Mouse (Mus musculus): Measurements from ENCODE around the gene Zfp768. TPM values are rescaled to one million over a fixed set of nuclear protein-coding genes. Genes with fewer than 3 reads are reported as not detected.
"Not testable (repeated sequence)": the region's sequence is repeated elsewhere in the genome, so short reads cannot be mapped to it uniquely, and the experiment has no call there.

Zfp768 gene
- polyA plus RNA-seq, 1 experiment from 2014 or later: 16.3 TPM

DNA sequence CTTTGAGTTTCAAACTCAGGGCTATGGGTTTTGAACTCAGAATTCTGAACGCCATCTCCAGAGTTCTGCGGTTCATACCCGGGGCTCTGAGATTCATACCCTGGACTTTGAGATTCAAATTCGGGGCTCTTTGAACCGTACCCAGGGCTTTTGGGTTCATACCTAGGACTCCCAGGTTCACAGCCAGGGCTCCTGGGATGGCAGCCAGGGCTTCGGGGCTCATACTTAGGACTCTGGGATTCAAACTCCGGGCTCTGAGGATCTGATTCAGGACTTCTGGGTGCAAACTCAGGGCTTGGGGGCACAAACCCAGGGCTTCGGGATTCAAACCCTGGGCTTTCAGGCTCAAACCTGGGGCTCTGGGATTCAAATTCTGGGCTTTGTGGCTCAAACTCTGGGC lies 1.0 kb downstream of the Zfp768 start:
- H3K4me3 ChIP-seq (ENCODE audit: low read depth, low read length): peak overlapping the region; percentile 91
- H3K9ac ChIP-seq (ENCODE audit: low read depth, low read length): peak overlapping the region; percentile 94
- H3K4me1 ChIP-seq (ENCODE audit: control insufficient read depth, insufficient read depth, low read length): peaks cover 16% of the 10 kb centered on the region
- WGBS: 92% methylated on average over 8 of the region's 8 CpGs
- H3K27ac ChIP-seq (ENCODE audit: low read length): no peak overlapping the region
- H3K4me2 ChIP-seq (ENCODE audit: low read length): peak overlapping the region; percentile 79
- no peak for ATAC-seq
- no peaks in the 10 kb centered on the region for H3K9me3 ChIP-seq (replicated peaks; ENCODE audit: control insufficient read depth, low read length, poor library complexity, severe bottlenecking)
- no peaks in the 10 kb centered on the region for H3K27me3 ChIP-seq (ENCODE audit: control insufficient read depth, insufficient read depth, low read depth, low read length)
- peaks cover 9% of the 10 kb centered on the region for H3K36me3 ChIP-seq (ENCODE audit: control insufficient read depth, insufficient read depth, low read length)

DNA sequence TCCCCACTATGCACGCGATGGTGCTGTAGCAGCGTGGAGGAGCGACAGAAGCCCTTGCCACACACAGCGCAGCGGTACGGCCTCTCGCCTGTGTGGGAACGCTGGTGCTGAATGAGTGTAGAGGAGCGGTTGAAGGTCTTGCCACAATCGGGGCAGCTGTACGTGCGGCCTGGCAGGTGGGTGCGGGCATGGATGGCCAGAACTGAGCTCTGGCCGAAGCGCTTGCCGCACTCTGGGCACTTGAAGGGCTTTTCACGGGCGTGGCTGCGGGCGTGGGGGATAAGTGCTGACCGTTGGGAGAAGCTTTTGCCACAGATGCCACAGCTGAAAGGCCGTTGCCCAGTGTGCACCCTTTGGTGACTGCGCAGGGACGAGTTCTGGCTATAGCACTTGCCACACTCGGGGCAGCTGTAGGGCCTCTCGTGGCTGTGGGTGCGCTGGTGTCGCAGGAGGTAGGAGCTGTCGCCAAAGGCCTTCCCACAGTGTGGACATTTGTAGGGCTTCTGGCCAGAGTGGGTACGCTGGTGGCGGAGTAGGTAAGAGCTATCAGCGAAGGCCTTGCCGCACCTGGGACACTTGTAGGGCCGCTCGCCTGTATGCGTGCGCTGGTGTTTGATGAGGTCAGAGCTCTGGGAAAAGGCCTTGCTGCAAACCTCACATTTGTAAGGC lies 1.9 kb downstream of the Zfp768 start:
- no peak overlapping the region for H3K4me3 ChIP-seq (ENCODE audit: low read depth, low read length)
- no peak overlapping the region for H3K27ac ChIP-seq (ENCODE audit: low read length)
- WGBS: 97% methylated on average over 38 of the region's 38 CpGs
- peaks cover 9% of the 10 kb centered on the region for H3K36me3 ChIP-seq (ENCODE audit: control insufficient read depth, insufficient read depth, low read length)
- no peaks in the 10 kb centered on the region for H3K27me3 ChIP-seq (ENCODE audit: control insufficient read depth, insufficient read depth, low read depth, low read length)
- H3K4me1 ChIP-seq (ENCODE audit: control insufficient read depth, insufficient read depth, low read length): peaks cover 16% of the 10 kb centered on the region
- no peak overlapping the region for H3K4me2 ChIP-seq (ENCODE audit: low read length)
- H3K9me3 ChIP-seq (replicated peaks; ENCODE audit: control insufficient read depth, low read length, poor library complexity, severe bottlenecking): no peaks in the 10 kb centered on the region
- no peak overlapping the region for H3K9ac ChIP-seq (ENCODE audit: low read depth, low read length)
- ATAC-seq: no peak

DNA sequence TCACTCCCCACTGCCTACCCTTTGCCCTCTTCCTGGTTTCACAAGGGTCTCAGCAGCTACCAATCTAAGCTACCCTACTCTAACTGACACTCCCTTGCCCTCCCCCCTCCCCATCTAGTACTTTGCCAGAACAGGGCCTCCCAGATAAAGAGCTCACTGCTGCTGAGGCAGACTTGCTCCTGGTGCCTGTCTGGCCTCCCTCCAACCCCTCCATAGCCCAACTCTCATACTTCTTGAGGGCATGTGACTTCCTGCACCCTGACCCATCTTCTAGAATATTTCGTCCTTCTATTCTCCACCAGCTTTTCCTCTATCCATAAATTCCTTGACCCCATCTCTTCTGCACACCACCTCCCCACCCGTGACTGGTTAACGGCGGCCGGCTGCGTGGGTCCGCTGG lies 2.5 kb downstream of the Zfp768 start:
- 93% methylated on average over 7 of the region's 7 CpGs for WGBS
- H3K9me3 ChIP-seq (replicated peaks; ENCODE audit: control insufficient read depth, low read length, poor library complexity, severe bottlenecking): no peaks in the 10 kb centered on the region
- H3K27ac ChIP-seq (ENCODE audit: low read length): no peak overlapping the region
- no peaks in the 10 kb centered on the region for H3K27me3 ChIP-seq (ENCODE audit: control insufficient read depth, insufficient read depth, low read depth, low read length)
- ATAC-seq: no peak
- H3K9ac ChIP-seq (ENCODE audit: low read depth, low read length): no peak overlapping the region
- H3K4me1 ChIP-seq (ENCODE audit: control insufficient read depth, insufficient read depth, low read length): peaks cover 16% of the 10 kb centered on the region
- no peak overlapping the region for H3K4me2 ChIP-seq (ENCODE audit: low read length)
- no peak overlapping the region for H3K4me3 ChIP-seq (ENCODE audit: low read depth, low read length)
- peaks cover 9% of the 10 kb centered on the region for H3K36me3 ChIP-seq (ENCODE audit: control insufficient read depth, insufficient read depth, low read length)

DNA sequence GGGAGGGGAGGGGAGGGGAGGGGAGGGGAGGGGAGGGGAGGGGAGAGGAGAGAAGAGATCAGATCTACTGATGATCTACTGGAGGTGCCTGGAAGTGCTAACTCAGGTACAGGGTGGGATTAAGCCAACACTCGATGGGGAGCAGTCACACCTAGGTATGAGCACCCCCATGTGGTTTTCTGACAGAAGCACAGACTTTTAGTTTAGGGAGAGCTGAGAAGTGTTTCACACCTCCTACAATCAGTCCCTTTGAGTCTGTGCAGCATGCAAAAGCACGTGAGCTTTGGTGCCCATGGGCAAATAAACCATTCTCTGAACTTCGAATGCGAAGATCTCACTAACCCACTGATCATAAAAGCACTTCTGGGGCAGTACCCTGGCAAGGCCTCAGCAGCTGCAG lies 3.1 kb downstream of the Zfp768 start:
- ATAC-seq: no peak
- H3K4me3 ChIP-seq (ENCODE audit: low read depth, low read length): no peak overlapping the region
- H3K36me3 ChIP-seq (ENCODE audit: control insufficient read depth, insufficient read depth, low read length): peaks cover 9% of the 10 kb centered on the region
- H3K9ac ChIP-seq (ENCODE audit: low read depth, low read length): no peak overlapping the region
- H3K27ac ChIP-seq (ENCODE audit: low read length): no peak overlapping the region
- no peaks in the 10 kb centered on the region for H3K9me3 ChIP-seq (replicated peaks; ENCODE audit: control insufficient read depth, low read length, poor library complexity, severe bottlenecking)
- WGBS: 74% methylated on average over 4 of the region's 4 CpGs
- no peaks in the 10 kb centered on the region for H3K27me3 ChIP-seq (ENCODE audit: control insufficient read depth, insufficient read depth, low read depth, low read length)
- H3K4me1 ChIP-seq (ENCODE audit: control insufficient read depth, insufficient read depth, low read length): peaks cover 16% of the 10 kb centered on the region
- H3K4me2 ChIP-seq (ENCODE audit: low read length): no peak overlapping the region

DNA sequence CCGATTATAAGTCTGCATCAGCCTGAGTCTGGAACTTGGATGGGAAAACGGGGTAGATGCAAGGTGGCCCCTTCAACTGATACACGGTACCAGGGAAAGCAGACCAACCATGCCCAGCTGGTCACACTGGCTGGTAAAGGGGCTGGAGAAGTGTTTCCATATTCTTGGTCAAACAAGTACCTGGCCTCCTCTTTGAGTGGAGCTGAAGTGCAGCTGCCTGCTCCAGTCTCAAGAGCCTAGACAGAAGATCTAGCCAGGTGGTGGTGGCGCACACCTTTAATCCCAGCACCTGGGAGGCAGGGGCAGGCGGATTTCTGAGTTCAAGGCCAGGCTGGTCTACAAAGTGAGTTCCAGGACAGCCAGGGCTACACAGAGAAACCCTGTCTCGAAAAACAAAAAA lies 3.5 kb downstream of the Zfp768 start:
- H3K27ac ChIP-seq (ENCODE audit: low read length); H3K27me3 ChIP-seq (ENCODE audit: control insufficient read depth, insufficient read depth, low read depth, low read length); H3K4me2 ChIP-seq (ENCODE audit: low read length); H3K9me3 ChIP-seq (replicated peaks; ENCODE audit: control insufficient read depth, low read length, poor library complexity, severe bottlenecking); ATAC-seq; H3K4me3 ChIP-seq (ENCODE audit: low read depth, low read length); H3K36me3 ChIP-seq (ENCODE audit: control insufficient read depth, insufficient read depth, low read length); H3K9ac ChIP-seq (ENCODE audit: low read depth, low read length): not testable (repeated sequence)
- H3K4me1 ChIP-seq (ENCODE audit: control insufficient read depth, insufficient read depth, low read length): peaks cover 12% of the 10 kb centered on the region
- 93% methylated on average over 6 of the region's 6 CpGs for WGBS

DNA sequence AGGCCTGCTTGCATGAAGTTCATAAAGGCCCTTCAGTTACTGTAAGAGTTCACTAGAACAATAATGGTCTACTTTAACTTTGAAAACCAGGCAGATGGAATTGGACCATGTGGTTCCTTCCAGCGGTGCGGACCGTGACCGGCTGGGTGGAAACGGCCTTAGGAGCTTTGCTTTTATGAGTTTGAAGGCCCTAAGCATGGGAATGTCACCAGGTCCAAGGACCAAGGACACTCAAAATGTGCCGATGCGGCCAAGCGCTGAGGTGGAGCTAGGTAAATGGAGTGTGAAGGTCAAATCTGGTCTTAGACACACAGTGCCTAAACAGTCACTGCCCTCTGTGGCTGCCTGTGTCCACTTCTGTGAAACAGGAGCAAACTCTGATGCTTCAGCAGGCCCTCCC lies 4.0 kb downstream of the Zfp768 start:
- H3K9ac ChIP-seq (ENCODE audit: low read depth, low read length): no peak overlapping the region
- H3K4me1 ChIP-seq (ENCODE audit: control insufficient read depth, insufficient read depth, low read length): peaks cover 7% of the 10 kb centered on the region
- ATAC-seq: no peak
- no peaks in the 10 kb centered on the region for H3K27me3 ChIP-seq (ENCODE audit: control insufficient read depth, insufficient read depth, low read depth, low read length)
- no peaks in the 10 kb centered on the region for H3K9me3 ChIP-seq (replicated peaks; ENCODE audit: control insufficient read depth, low read length, poor library complexity, severe bottlenecking)
- peaks cover 9% of the 10 kb centered on the region for H3K36me3 ChIP-seq (ENCODE audit: control insufficient read depth, insufficient read depth, low read length)
- no peak overlapping the region for H3K4me3 ChIP-seq (ENCODE audit: low read depth, low read length)
- no peak overlapping the region for H3K27ac ChIP-seq (ENCODE audit: low read length)
- WGBS: 99% methylated on average over 8 of the region's 8 CpGs
- H3K4me2 ChIP-seq (ENCODE audit: low read length): no peak overlapping the region

DNA sequence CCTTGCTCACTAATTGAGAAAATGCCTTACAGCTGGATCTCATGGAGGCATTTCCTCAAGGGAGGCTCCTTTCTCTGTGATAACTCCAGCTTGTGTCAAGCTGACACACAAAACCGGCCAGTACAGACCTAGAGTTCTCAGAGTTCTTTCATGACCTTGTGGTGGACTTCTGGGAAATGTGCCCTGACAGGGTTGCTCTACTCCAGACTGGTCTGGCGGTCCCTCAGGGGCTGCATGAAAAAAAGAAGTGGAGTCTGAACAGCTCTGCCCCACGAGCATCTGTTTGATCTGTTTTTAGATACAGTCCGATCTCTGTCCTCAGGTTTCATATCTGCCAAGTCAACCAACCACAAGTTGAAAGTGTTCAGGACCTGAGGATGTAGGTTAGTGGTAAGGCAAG lies 7.8 kb downstream of the Zfp768 start:
- H3K4me2 ChIP-seq (ENCODE audit: low read length): no peak overlapping the region
- H3K4me1 ChIP-seq (ENCODE audit: control insufficient read depth, insufficient read depth, low read length): no peaks in the 10 kb centered on the region
- ATAC-seq: no peak
- WGBS: 76% methylated on average over 4 of the region's 4 CpGs
- no peak overlapping the region for H3K9ac ChIP-seq (ENCODE audit: low read depth, low read length)
- no peaks in the 10 kb centered on the region for H3K27me3 ChIP-seq (ENCODE audit: control insufficient read depth, insufficient read depth, low read depth, low read length)
- H3K27ac ChIP-seq (ENCODE audit: low read length): no peak overlapping the region
- no peaks in the 10 kb centered on the region for H3K36me3 ChIP-seq (ENCODE audit: control insufficient read depth, insufficient read depth, low read length)
- H3K9me3 ChIP-seq (replicated peaks; ENCODE audit: control insufficient read depth, low read length, poor library complexity, severe bottlenecking): no peaks in the 10 kb centered on the region
- no peak overlapping the region for H3K4me3 ChIP-seq (ENCODE audit: low read depth, low read length)

DNA sequence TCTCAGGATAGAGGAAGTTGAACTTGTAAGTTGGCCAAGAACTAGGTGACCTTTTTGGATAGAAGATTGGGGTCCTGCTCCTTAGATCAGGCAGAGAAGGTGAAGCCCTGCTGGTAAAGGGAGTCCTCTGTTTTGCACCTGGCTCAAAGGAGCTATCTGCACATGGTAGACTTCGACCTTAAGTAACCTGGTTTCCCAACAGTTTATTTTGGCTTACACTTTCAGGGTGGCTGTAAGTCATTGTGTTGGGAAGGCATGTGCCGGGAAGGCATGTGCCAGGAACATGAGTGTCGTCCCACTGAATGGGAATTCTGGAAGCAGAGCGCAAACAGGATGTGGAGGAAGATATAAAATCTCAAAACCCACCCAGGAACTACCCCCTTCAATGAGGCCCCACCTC lies 9.8 kb downstream of the Zfp768 start:
- H3K9ac ChIP-seq (ENCODE audit: low read depth, low read length): no peak overlapping the region
- WGBS: 87% methylated on average over 4 of the region's 4 CpGs
- no peaks in the 10 kb centered on the region for H3K9me3 ChIP-seq (replicated peaks; ENCODE audit: control insufficient read depth, low read length, poor library complexity, severe bottlenecking)
- no peaks in the 10 kb centered on the region for H3K27me3 ChIP-seq (ENCODE audit: control insufficient read depth, insufficient read depth, low read depth, low read length)
- no peaks in the 10 kb centered on the region for H3K36me3 ChIP-seq (ENCODE audit: control insufficient read depth, insufficient read depth, low read length)
- H3K4me3 ChIP-seq (ENCODE audit: low read depth, low read length): no peak overlapping the region
- no peak overlapping the region for H3K27ac ChIP-seq (ENCODE audit: low read length)
- H3K4me2 ChIP-seq (ENCODE audit: low read length): no peak overlapping the region
- H3K4me1 ChIP-seq (ENCODE audit: control insufficient read depth, insufficient read depth, low read length): no peaks in the 10 kb centered on the region
- ATAC-seq: no peak

DNA sequence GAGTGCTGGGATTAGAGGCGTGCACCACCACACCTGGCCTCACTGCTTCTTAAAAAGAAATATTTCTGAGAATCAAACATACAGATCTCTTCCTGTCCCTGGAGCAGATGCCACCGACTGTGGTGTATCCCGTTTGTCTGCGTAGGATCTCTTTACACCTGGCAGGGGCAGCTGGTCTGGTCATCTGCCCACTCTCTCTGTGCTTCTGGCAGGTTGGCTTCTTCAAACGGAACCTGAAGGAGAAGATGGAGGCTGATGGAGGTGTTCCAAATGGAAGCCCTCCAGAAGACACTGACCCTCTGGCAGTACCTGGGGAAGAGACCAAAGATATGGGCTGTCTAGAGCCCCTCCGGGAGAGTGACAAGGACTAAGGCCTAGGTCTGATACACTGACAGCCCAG lies 12.1 kb downstream of the Zfp768 start:
- no peaks in the 10 kb centered on the region for H3K4me1 ChIP-seq (ENCODE audit: control insufficient read depth, insufficient read depth, low read length)
- H3K9me3 ChIP-seq (replicated peaks; ENCODE audit: control insufficient read depth, low read length, poor library complexity, severe bottlenecking): no peaks in the 10 kb centered on the region
- ATAC-seq: no peak
- H3K27me3 ChIP-seq (ENCODE audit: control insufficient read depth, insufficient read depth, low read depth, low read length): no peaks in the 10 kb centered on the region
- H3K4me3 ChIP-seq (ENCODE audit: low read depth, low read length): no peak overlapping the region
- 82% methylated on average over 6 of the region's 6 CpGs for WGBS
- no peaks in the 10 kb centered on the region for H3K36me3 ChIP-seq (ENCODE audit: control insufficient read depth, insufficient read depth, low read length)
- H3K4me2 ChIP-seq (ENCODE audit: low read length): no peak overlapping the region
- no peak overlapping the region for H3K9ac ChIP-seq (ENCODE audit: low read depth, low read length)
- no peak overlapping the region for H3K27ac ChIP-seq (ENCODE audit: low read length)
